Mouse (Mus musculus): ENCODE results near the gene Clip2. TPM values are rescaled to one million over a fixed set of nuclear protein-coding genes. Genes with fewer than 3 reads are reported as not detected.

Clip2 gene
- polyA plus RNA-seq (2012; rRNA removed), result 10.1 and 10.7 TPM in 2 replicates

- H3K4me3 ChIP-seq (ENCODE audit: extremely low read depth, insufficient read depth, insufficient read length), result peak within 1 kb of the TSS; percentile 89
- H3K27me3 ChIP-seq (ENCODE audit: control insufficient read depth, insufficient read depth, low read length), result no peaks in the 10 kb centered on the region
- peaks cover 16% of the 10 kb centered on the region; the same call in 1 of the 2 replicates for H3K4me1 ChIP-seq (ENCODE audit: control insufficient read depth, insufficient read depth, insufficient read length)
- WGBS, result 5% methylated on average over 51 of the region's 61 CpGs
- DNase-seq (ENCODE audit: low read depth in 1 of 2, low spot score in 2 of 2), result peak; percentile 70 to 83
- peak; percentile 27; the same call in 1 of the 2 replicates for TF ChIP-seq CTCF (IDR thresholded peaks at IDR 0.05; ENCODE audit: extremely low read depth, insufficient read depth, insufficient read length, insufficient replicate concordance)
- no peak for TF ChIP-seq POLR2A (IDR thresholded peaks at IDR 0.05; ENCODE audit: low read depth, low read length)
- no peaks in the 10 kb centered on the region for H3K36me3 ChIP-seq (ENCODE audit: control insufficient read depth, insufficient read depth, low read length)
- H3K27ac ChIP-seq (ENCODE audit: insufficient read depth, low read length), result peak within 1 kb of the TSS; percentile 77
These were observed at the start of gene Clip2 for GRCm38 (mm10) chr5:134552110-134552972. Clip2 (minus strand) TSS chr5:134552434.

GRCm38 (mm10) chr5:134597711-134598110 lies 45.5 kb upstream of the Clip2 start:
- no peak for DNase-seq (ENCODE audit: low read depth in 1 of 2, low spot score in 2 of 2)
- Histone ChIP-seq H3K36me3 (ENCODE audit: control insufficient read depth, insufficient read depth, low read length) (peaks cover 40% of the 10 kb centered on the region), H3K27me3 (ENCODE audit: control insufficient read depth, insufficient read depth, low read length) (no peaks in the 10 kb centered on the region), H3K4me3 (ENCODE audit: extremely low read depth, insufficient read depth, insufficient read length) (no peak overlapping the region), H3K27ac (ENCODE audit: insufficient read depth, low read length) (no peak overlapping the region), H3K4me1 (ENCODE audit: control insufficient read depth, insufficient read depth, insufficient read length) (no peaks in the 10 kb centered on the region)
- 91% methylated on average over 10 of the region's 10 CpGs for WGBS
- TF ChIP-seq CTCF (IDR thresholded peaks at IDR 0.05; ENCODE audit: extremely low read depth, insufficient read depth, insufficient read length, insufficient replicate concordance), result no peak
- TF ChIP-seq POLR2A (IDR thresholded peaks at IDR 0.05; ENCODE audit: low read depth, low read length), result no peak

GRCm38 (mm10) chr5:134593093-134593492 lies 40.9 kb upstream of the Clip2 start:
- no peak for DNase-seq (ENCODE audit: low read depth in 1 of 2, low spot score in 2 of 2)
- H3K36me3 ChIP-seq (ENCODE audit: control insufficient read depth, insufficient read depth, low read length), result peaks cover 30% of the 10 kb centered on the region
- H3K4me3 ChIP-seq (ENCODE audit: extremely low read depth, insufficient read depth, insufficient read length), result no peak overlapping the region
- no peak overlapping the region for H3K27ac ChIP-seq (ENCODE audit: insufficient read depth, low read length)
- no peaks in the 10 kb centered on the region for H3K4me1 ChIP-seq (ENCODE audit: control insufficient read depth, insufficient read depth, insufficient read length)
- no peaks in the 10 kb centered on the region for H3K27me3 ChIP-seq (ENCODE audit: control insufficient read depth, insufficient read depth, low read length)
- no peak for TF ChIP-seq POLR2A (IDR thresholded peaks at IDR 0.05; ENCODE audit: low read depth, low read length)
- TF ChIP-seq CTCF (IDR thresholded peaks at IDR 0.05; ENCODE audit: extremely low read depth, insufficient read depth, insufficient read length, insufficient replicate concordance), result no peak
- WGBS, result 82% methylated on average over 9 of the region's 9 CpGs

GRCm38 (mm10) chr5:134592026-134592581 lies 39.9 kb upstream of the Clip2 start:
- no peak for TF ChIP-seq CTCF (IDR thresholded peaks at IDR 0.05; ENCODE audit: extremely low read depth, insufficient read depth, insufficient read length, insufficient replicate concordance)
- no peak for TF ChIP-seq POLR2A (IDR thresholded peaks at IDR 0.05; ENCODE audit: low read depth, low read length)
- Histone ChIP-seq H3K27ac (ENCODE audit: insufficient read depth, low read length) (no peak overlapping the region), H3K27me3 (ENCODE audit: control insufficient read depth, insufficient read depth, low read length) (no peaks in the 10 kb centered on the region), H3K4me3 (ENCODE audit: extremely low read depth, insufficient read depth, insufficient read length) (no peak overlapping the region), H3K36me3 (ENCODE audit: control insufficient read depth, insufficient read depth, low read length) (peaks cover 22% of the 10 kb centered on the region), H3K4me1 (ENCODE audit: control insufficient read depth, insufficient read depth, insufficient read length) (no peaks in the 10 kb centered on the region)
- WGBS, result 68% methylated on average over 11 of the region's 11 CpGs
- DNase-seq (ENCODE audit: low read depth in 1 of 2, low spot score in 2 of 2), result no peak

GRCm38 (mm10) chr5:134589900-134590299 lies 37.7 kb upstream of the Clip2 start:
- no peak overlapping the region for H3K4me3 ChIP-seq (ENCODE audit: extremely low read depth, insufficient read depth, insufficient read length)
- no peaks in the 10 kb centered on the region for H3K4me1 ChIP-seq (ENCODE audit: control insufficient read depth, insufficient read depth, insufficient read length)
- 56% methylated on average over 3 of the region's 3 CpGs for WGBS
- H3K36me3 ChIP-seq (ENCODE audit: control insufficient read depth, insufficient read depth, low read length), result peaks cover 15% of the 10 kb centered on the region
- TF ChIP-seq CTCF (IDR thresholded peaks at IDR 0.05; ENCODE audit: extremely low read depth, insufficient read depth, insufficient read length, insufficient replicate concordance) (no peak), POLR2A (IDR thresholded peaks at IDR 0.05; ENCODE audit: low read depth, low read length) (no peak)
- no peaks in the 10 kb centered on the region for H3K27me3 ChIP-seq (ENCODE audit: control insufficient read depth, insufficient read depth, low read length)
- no peak overlapping the region for H3K27ac ChIP-seq (ENCODE audit: insufficient read depth, low read length)
- DNase-seq (ENCODE audit: low read depth in 1 of 2, low spot score in 2 of 2), result no peak

- 42% methylated on average over 5 of the region's 5 CpGs for WGBS
- no peaks in the 10 kb centered on the region; the same call in 1 of the 2 replicates for H3K4me1 ChIP-seq (ENCODE audit: control insufficient read depth, insufficient read depth, insufficient read length)
- H3K27me3 ChIP-seq (ENCODE audit: control insufficient read depth, insufficient read depth, low read length), result no peaks in the 10 kb centered on the region
- peak; percentile 28 to 46 for DNase-seq (ENCODE audit: low read depth in 1 of 2, low spot score in 2 of 2)
- H3K27ac ChIP-seq (ENCODE audit: insufficient read depth, low read length), result 0 out of 2 replicates have a peak overlapping the region, but pooled peaks have one; percentile 48
- no peak overlapping the region for H3K4me3 ChIP-seq (ENCODE audit: extremely low read depth, insufficient read depth, insufficient read length)
- no peaks in the 10 kb centered on the region; the same call in 1 of the 2 replicates for H3K36me3 ChIP-seq (ENCODE audit: control insufficient read depth, insufficient read depth, low read length)
- TF ChIP-seq CTCF (IDR thresholded peaks at IDR 0.05; ENCODE audit: extremely low read depth, insufficient read depth, insufficient read length, insufficient replicate concordance) (no peak), POLR2A (IDR thresholded peaks at IDR 0.05; ENCODE audit: low read depth, low read length) (no peak)
These were observed 32.6 kb upstream of the Clip2 start for GRCm38 (mm10) chr5:134584798-134585197.
